Mouse (Mus musculus) lung, postnatal 0 days (tissue): ENCODE measurements at regions not wholly inside any gene's neighbourhood (a gene's known extent, or its start where the extent isn't known, plus 50 kb on each side); places are given as distances from the start of the nearest gene placed in this dataset.

Experiments used
- CTCF ChIP-seq: IDR thresholded peaks from 2 replicates; pipeline ENCODE4 v1.5.1; 2016; ENCODE audit warnings: antibody characterized with exemption, mild to moderate bottlenecking
- EP300 ChIP-seq: IDR thresholded peaks from 2 replicates; pipeline ENCODE4 v1.6.1; 2016; ENCODE audit warnings: antibody characterized with exemption, mild to moderate bottlenecking, control low read depth

GRCm38 (mm10) chr7:69097587-69098095, 348.6 kb upstream of the Arrdc4 start:
- TF ChIP-seq CTCF (no peak), EP300 (no peak)
